Mouse (Mus musculus) liver, embryonic 16.5 days (tissue): ENCODE measurements around the gene Dnah8. TPM values are rescaled to one million over a fixed set of nuclear protein-coding genes. Genes with fewer than 3 reads are reported as not detected.
"Not testable (repeated sequence)": the region's sequence is repeated elsewhere in the genome, so short reads cannot be mapped to it uniquely, and the experiment has no call there.

ENCODE experiments used
- ATAC-seq: fragments of 200-750 bp; cut with Nextera tagmentation; 2 replicates; pipeline ENCODE4 v1.8.0; 2017; ENCODE audit warnings: low read depth, mild to moderate bottlenecking, moderate number of reproducible peaks, moderate library complexity
- H3K27ac ChIP-seq: fragments of 300-500 bp; sonication (generic); 2 replicates; pipeline ENCODE4 v1.5.1; 2014; ENCODE audit warnings: mild to moderate bottlenecking, low read length
- H3K27me3 ChIP-seq: fragments of 300-500 bp; sonication (generic); 2 replicates; pipeline ENCODE4 v1.6.1; 2014; ENCODE audit warnings: low read depth, low read length, mixed read lengths; ENCODE audit not compliant: control insufficient read depth, insufficient read depth
- H3K36me3 ChIP-seq: fragments of 300-500 bp; sonication (generic); 2 replicates; pipeline ENCODE4 v1.6.1; 2014; ENCODE audit warnings: mild to moderate bottlenecking; ENCODE audit not compliant: control insufficient read depth, insufficient read depth
- H3K4me1 ChIP-seq: fragments of 300-500 bp; sonication (generic); 2 replicates; pipeline ENCODE4 v1.6.1; 2014; ENCODE audit warnings: low read depth, low read length, mixed read lengths; ENCODE audit not compliant: control insufficient read depth
- H3K4me2 ChIP-seq: fragments of 300-500 bp; sonication (generic); 2 replicates; pipeline ENCODE4 v1.6.1; 2014; ENCODE audit warnings: low read depth, low read length, mixed read lengths
- H3K4me3 ChIP-seq: fragments of 300-500 bp; sonication (generic); 2 replicates; pipeline ENCODE4 v1.5.1; 2014; ENCODE audit warnings: low read depth, mild to moderate bottlenecking, low read length
- H3K9ac ChIP-seq: fragments of 300-500 bp; sonication (generic); 2 replicates; pipeline ENCODE4 v1.6.1; 2014; ENCODE audit warnings: low read depth, low read length
- H3K9me3 ChIP-seq: fragments of 300-500 bp; sonication (generic); replicated peaks from 2 replicates; pipeline ENCODE4 v1.6.1; 2016; ENCODE audit warnings: low read length; ENCODE audit not compliant: control insufficient read depth
- WGBS: fragments of 180-500 bp; shearing (Covaris S2); extraction: QIAGEN DNeasy Blood & Tissue Kit; methylation state at CpG from one replicate; pipeline ENCODE4 v1.1.7; 2014; ENCODE audit not compliant: insufficient replicate concordance; 5-methylcytosine and 5-hydroxymethylcytosine counted together
- polyA plus RNA-seq: library from polyadenylated mRNA; unstranded; fragments of >200 nt; fragmentation: Nextera tagmentation; extraction: Ambion mirVana; gene quantifications from 2 replicates; pipeline ENCODE4 v1.2.1, GENCODE M21; 2015

The Dnah8 gene
- polyA plus RNA-seq, 1 experiment from 2014 or later: 0.99 TPM

GRCm38 (mm10) chr17:30612075-30612859 is 11.9 kb upstream of the Dnah8 start:
- Histone ChIP-seq H3K4me2 (peak overlapping the region; percentile 69), H3K27me3 (no peaks in the 10 kb centered on the region), H3K36me3 (peaks cover 3% of the 10 kb centered on the region; the same call in 1 of the 2 replicates), H3K9ac (peak overlapping the region; percentile 93), H3K27ac (peak overlapping the region; percentile 94), H3K9me3 (no peaks in the 10 kb centered on the region), H3K4me3 (peak overlapping the region; percentile 82), H3K4me1 (peaks cover 69% of the 10 kb centered on the region)
- ATAC-seq: peak; percentile 95
- WGBS: under 1% methylated on average over 34 of the region's 34 CpGs

DNA sequence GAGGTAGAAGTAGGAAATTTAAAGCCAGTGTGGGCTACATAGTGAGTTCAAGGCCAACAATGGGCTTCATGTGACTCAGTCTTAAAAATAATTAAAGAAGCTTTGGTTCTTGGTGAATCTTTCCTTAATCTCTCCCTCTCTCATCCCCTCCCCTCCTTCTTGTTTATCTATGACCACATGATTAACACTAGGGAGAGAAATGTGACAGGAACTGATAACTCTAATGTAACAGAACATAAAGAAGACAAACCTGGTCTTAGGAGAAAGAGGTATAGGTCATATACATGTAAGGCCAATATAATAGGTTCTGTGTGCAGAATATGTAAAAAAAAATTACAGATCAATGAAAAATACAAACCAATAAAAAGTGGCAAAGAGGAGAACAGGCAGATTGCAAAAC is 10.8 kb upstream of the Dnah8 start:
- H3K36me3 ChIP-seq: no peaks in the 10 kb centered on the region
- H3K9me3 ChIP-seq: no peaks in the 10 kb centered on the region
- peak overlapping the region; percentile 8; the same call in 1 of the 2 replicates for H3K9ac ChIP-seq
- H3K4me3 ChIP-seq: peak overlapping the region; percentile 82; the same call in 1 of the 2 replicates
- peak overlapping the region; percentile 43 for H3K4me2 ChIP-seq
- ATAC-seq: peak; percentile 28
- no peaks in the 10 kb centered on the region for H3K27me3 ChIP-seq
- H3K27ac ChIP-seq: peak overlapping the region; percentile 84
- peaks cover 58% of the 10 kb centered on the region for H3K4me1 ChIP-seq

DNA sequence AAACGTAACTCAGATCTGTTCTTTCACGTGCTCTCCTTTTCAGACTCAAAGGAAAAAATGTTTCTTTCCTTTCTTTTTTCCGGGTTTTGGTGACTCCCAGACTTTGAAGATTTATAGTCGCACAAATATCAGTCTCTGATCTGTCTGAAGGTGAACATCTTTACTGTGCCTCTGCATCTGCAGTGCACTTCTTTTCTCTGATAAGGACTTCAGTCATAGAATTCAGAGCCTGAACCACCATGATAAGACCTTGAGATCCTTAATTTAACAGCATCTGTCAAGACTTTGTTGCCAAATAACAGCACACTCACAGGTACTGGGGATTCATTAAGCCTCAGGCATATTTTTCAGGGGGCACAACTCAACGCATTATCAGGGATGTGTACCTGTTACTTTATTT is 8.0 kb upstream of the Dnah8 start:
- 39% methylated on average over 5 of the region's 5 CpGs for WGBS
- no peak overlapping the region for H3K9ac ChIP-seq
- no peaks in the 10 kb centered on the region for H3K27me3 ChIP-seq
- H3K9me3 ChIP-seq: no peaks in the 10 kb centered on the region
- H3K4me3 ChIP-seq: no peak overlapping the region
- H3K36me3 ChIP-seq: no peaks in the 10 kb centered on the region
- peak; percentile 25 for ATAC-seq
- peaks cover 40% of the 10 kb centered on the region for H3K4me1 ChIP-seq
- no peak overlapping the region for H3K4me2 ChIP-seq
- H3K27ac ChIP-seq: peak overlapping the region; percentile 66

- Histone ChIP-seq H3K4me1 (peaks cover 33% of the 10 kb centered on the region), H3K27me3 (no peaks in the 10 kb centered on the region), H3K36me3 (no peaks in the 10 kb centered on the region), H3K4me3 (no peak overlapping the region), H3K9me3 (no peaks in the 10 kb centered on the region), H3K27ac (no peak overlapping the region), H3K4me2 (no peak overlapping the region), H3K9ac (no peak overlapping the region)
- WGBS: 73% methylated on average over 3 of the region's 3 CpGs
- peak; percentile 24; the same call in 1 of the 2 replicates for ATAC-seq
Measured at GRCm38 (mm10) chr17:30618136-30618891, 5.8 kb upstream of the Dnah8 start.

DNA sequence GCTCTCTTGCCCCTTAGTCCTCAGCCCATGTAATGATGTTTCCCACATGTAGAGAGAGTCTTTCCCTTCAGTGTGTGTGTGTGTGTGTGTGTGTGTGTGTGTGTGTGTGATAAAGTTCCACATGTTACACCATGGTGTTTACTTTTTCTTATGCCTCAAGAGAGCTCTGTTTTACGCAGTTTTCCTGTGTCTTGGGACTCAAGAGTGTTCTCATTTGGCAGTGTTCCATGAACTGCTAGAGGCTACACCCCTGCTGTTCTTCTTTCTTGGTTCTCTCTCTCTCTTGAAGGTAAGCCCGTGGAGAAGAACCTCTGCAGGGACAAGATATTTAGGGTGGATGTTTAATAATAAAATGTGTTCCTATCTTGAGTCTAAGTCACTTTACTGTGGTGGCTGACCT is 5.0 kb upstream of the Dnah8 start:
- Histone ChIP-seq H3K27ac (peak overlapping the region; percentile 31; the same call in 1 of the 2 replicates), H3K9me3 (no peaks in the 10 kb centered on the region), H3K9ac (no peak overlapping the region), H3K36me3 (no peaks in the 10 kb centered on the region), H3K4me1 (peaks cover 27% of the 10 kb centered on the region), H3K4me3 (no peak overlapping the region), H3K4me2 (no peak overlapping the region), H3K27me3 (no peaks in the 10 kb centered on the region)
- no peak for ATAC-seq
- 49% methylated on average over 2 of the region's 2 CpGs for WGBS

DNA sequence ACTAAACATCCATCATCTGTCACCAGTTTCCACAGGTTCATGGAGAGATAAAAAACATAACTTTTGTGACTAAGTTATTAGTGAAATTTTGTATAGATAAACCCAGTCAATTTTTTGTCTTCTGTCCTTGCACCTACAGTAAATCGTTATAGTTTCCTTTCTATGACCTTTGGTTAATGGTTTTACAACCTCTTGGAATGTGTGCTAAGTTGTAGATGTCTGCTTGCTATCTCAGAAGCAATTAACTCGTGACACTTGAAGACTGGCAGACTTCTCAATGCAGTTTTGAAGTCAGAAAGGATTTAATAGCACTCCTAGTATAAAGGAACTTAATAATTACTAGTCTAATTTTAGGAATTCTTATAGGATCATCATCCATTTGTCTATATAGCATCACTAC is 3.6 kb upstream of the Dnah8 start:
- Histone ChIP-seq H3K4me1 (peaks cover 18% of the 10 kb centered on the region), H3K27me3 (no peaks in the 10 kb centered on the region), H3K4me2 (no peak overlapping the region), H3K36me3 (no peaks in the 10 kb centered on the region), H3K4me3 (no peak overlapping the region), H3K9me3 (no peaks in the 10 kb centered on the region), H3K27ac (no peak overlapping the region), H3K9ac (no peak overlapping the region)
- 34% methylated on average over 2 of the region's 2 CpGs for WGBS
- ATAC-seq: no peak

GRCm38 (mm10) chr17:30621450-30621849 is 2.7 kb upstream of the Dnah8 start:
- no peak overlapping the region for H3K9ac ChIP-seq
- H3K27ac ChIP-seq: no peak overlapping the region
- WGBS: 62% methylated on average over 4 of the region's 4 CpGs
- H3K4me3 ChIP-seq: no peak overlapping the region
- peaks cover 12% of the 10 kb centered on the region for H3K4me1 ChIP-seq
- no peak overlapping the region for H3K4me2 ChIP-seq
- H3K9me3 ChIP-seq: no peaks in the 10 kb centered on the region
- H3K36me3 ChIP-seq: no peaks in the 10 kb centered on the region
- no peak for ATAC-seq
- H3K27me3 ChIP-seq: no peaks in the 10 kb centered on the region

GRCm38 (mm10) chr17:30623200-30623599 is 954 bp upstream of the Dnah8 start:
- H3K36me3 ChIP-seq: no peaks in the 10 kb centered on the region
- H3K4me2 ChIP-seq: no peak overlapping the region
- H3K9me3 ChIP-seq: no peaks in the 10 kb centered on the region
- H3K9ac ChIP-seq: no peak overlapping the region
- WGBS: 57% methylated on average over 3 of the region's 3 CpGs
- no peak overlapping the region for H3K27ac ChIP-seq
- no peak overlapping the region for H3K4me3 ChIP-seq
- H3K27me3 ChIP-seq: no peaks in the 10 kb centered on the region
- no peak for ATAC-seq
- H3K4me1 ChIP-seq: peaks cover 5% of the 10 kb centered on the region; the same call in 1 of the 2 replicates

- H3K27me3 ChIP-seq, H3K36me3 ChIP-seq, H3K9ac ChIP-seq, H3K4me1 ChIP-seq, H3K27ac ChIP-seq, H3K9me3 ChIP-seq, H3K4me3 ChIP-seq, H3K4me2 ChIP-seq: not testable (repeated sequence)
- ATAC-seq: peak; percentile 30; the same call in 1 of the 2 replicates
- WGBS: no CpG with 5 or more reads among the region's 20 CpGs
Measured at GRCm38 (mm10) chr17:30626719-30627118, 2.6 kb downstream of the Dnah8 start, which contains the start of gene Glo1. TSS of gene Glo1 (minus strand) at chr17:30626871.
